In the genomic region with DNA sequence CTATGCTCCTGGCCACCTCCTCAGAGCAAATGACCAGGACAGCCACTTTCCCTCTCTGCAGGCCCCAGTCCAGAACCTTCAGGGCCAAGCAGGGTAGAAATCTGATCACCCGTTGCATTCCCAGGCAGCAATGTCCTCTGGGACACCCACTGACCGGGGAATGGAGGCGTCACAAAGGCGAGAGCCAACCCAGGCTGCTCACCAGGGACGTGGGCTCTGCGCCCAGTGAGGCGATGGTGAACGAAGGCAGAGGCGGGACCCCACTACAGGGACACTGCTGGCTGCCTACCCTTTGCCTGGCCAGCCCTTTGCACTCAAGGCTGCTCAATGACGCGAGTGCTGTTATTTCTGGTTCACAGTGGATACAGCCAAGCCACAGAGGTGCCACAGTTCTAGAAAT, we compare ENCODE assay signal across 11 mouse cellular contexts. TPM values are rescaled to one million over a fixed set of nuclear protein-coding genes. Genes with fewer than 3 reads are reported as not detected.
DNase-seq lines count a peak whose midpoint lies in the region; ATAC-seq lines count a peak whose summit lies in the region.
"Had no signal": no experiment of that assay in that cellular context is flagged by ENCODE, and none has a peak within 500 bp of the region (broad histone marks: within the 10 kb centered on the region; RNA-seq: fewer than 3 reads in every experiment).

No protein-coding gene starts in this region.

- no peaks in the 10 kb centered on the region for H3K36me3 ChIP-seq in kidney, embryonic 16.5 days (ENCODE audit: insufficient read depth, low read length)
- H3K36me3 ChIP-seq in intestine, embryonic 16.5 days (ENCODE audit: control insufficient read depth, insufficient read depth, low read length), result no peaks in the 10 kb centered on the region
- H3K36me3 ChIP-seq: midbrain, embryonic 12.5 days had no signal

- peak; percentile 48 to 49 for DNase-seq in cerebellum, postnatal 25 days
- DNase-seq in cerebellum, adult 9-10 months, result no peak
- DNase-seq in Muller cell, postnatal 12 days (ENCODE audit: inconsistent ontology term), result peak; percentile 90
- DNase-seq in heart, adult 9 months (ENCODE audit: low spot score in 2 of 2), result peak; percentile 84 to 89
- no peak for DNase-seq in right cerebral cortex, adult 2 months (ENCODE audit: low spot score in 2 of 2)
- DNase-seq in thymus, postnatal 0 days (ENCODE audit: low spot score), result no peak
- DNase-seq: right cerebral cortex, postnatal 25 days had no signal

- peaks cover 69% of the 10 kb centered on the region for H3K4me1 ChIP-seq in kidney, embryonic 16.5 days (ENCODE audit: insufficient read depth, low read length)
- peaks cover 47% of the 10 kb centered on the region for H3K4me1 ChIP-seq in intestine, embryonic 16.5 days (ENCODE audit: control insufficient read depth, insufficient read depth, low read length)

- WGBS in kidney, embryonic 16.5 days, result 37% methylated on average over 11 of the region's 11 CpGs
- 78% methylated on average over 11 of the region's 11 CpGs for WGBS in intestine, embryonic 16.5 days

- H3K9me3 ChIP-seq in kidney, embryonic 16.5 days (ENCODE audit: low read length), result no peaks in the 10 kb centered on the region
- no peaks in the 10 kb centered on the region for H3K9me3 ChIP-seq in intestine, embryonic 16.5 days (ENCODE audit: control insufficient read depth, low read length)
- H3K9me3 ChIP-seq: midbrain, embryonic 12.5 days had no signal

- ATAC-seq in kidney, embryonic 16.5 days (ENCODE audit: low FRiP score, low TSS enrichment), result peak; percentile 7; the same call in 1 of the 2 replicates
- ATAC-seq in intestine, embryonic 16.5 days, result no peak
- ATAC-seq: forebrain, embryonic 16.5 days had no signal

- H3K27me3 ChIP-seq in kidney, embryonic 16.5 days (ENCODE audit: insufficient read depth, low read length), result no peaks in the 10 kb centered on the region
- no peaks in the 10 kb centered on the region for H3K27me3 ChIP-seq in intestine, embryonic 16.5 days (replicated peaks; ENCODE audit: control insufficient read depth, insufficient read depth, low read length)

- H3K4me2 ChIP-seq in kidney, embryonic 16.5 days (replicated peaks; ENCODE audit: low read depth, low read length), result no peak overlapping the region
- no peak overlapping the region for H3K4me2 ChIP-seq in intestine, embryonic 16.5 days (ENCODE audit: low read depth, low read length)
- H3K4me2 ChIP-seq: midbrain, embryonic 12.5 days had no signal

- no peak overlapping the region for H3K9ac ChIP-seq in kidney, embryonic 16.5 days (replicated peaks; ENCODE audit: low read length)
- no peak overlapping the region for H3K9ac ChIP-seq in intestine, embryonic 16.5 days (ENCODE audit: low read depth, low read length)
- H3K9ac ChIP-seq: midbrain, embryonic 12.5 days had no signal

- H3K27ac ChIP-seq in kidney, embryonic 16.5 days (ENCODE audit: low read length), result peak overlapping the region; percentile 65
- H3K27ac ChIP-seq in intestine, embryonic 16.5 days (ENCODE audit: low read length), result no peak overlapping the region
- H3K27ac ChIP-seq: midbrain, embryonic 12.5 days had no signal

- no peak overlapping the region for H3K4me3 ChIP-seq in kidney, embryonic 16.5 days (ENCODE audit: low read length)
- H3K4me3 ChIP-seq in intestine, embryonic 16.5 days (ENCODE audit: low read length), result no peak overlapping the region
- H3K4me3 ChIP-seq: midbrain, embryonic 12.5 days had no signal

RNA-seq across cellular contexts. Expression of gene Prdm11, which starts 13.3 kb away (rescaled TPM):
- 5.5 and 6.2 TPM in 2 replicates for polyA plus RNA-seq in kidney, embryonic 16.5 days (2015; fragmentation: Nextera tagmentation; extraction: Ambion mirVana)
- 4.4 and 6.5 TPM in 2 replicates for polyA plus RNA-seq in thymus, postnatal 0 days (2015; fragmentation: Nextera tagmentation; extraction: Ambion mirVana)
- polyA plus RNA-seq in intestine, embryonic 16.5 days (2015; fragmentation: Nextera tagmentation; extraction: Ambion mirVana), result 7.1 and 7.3 TPM in 2 replicates

Comparison
In these comparisons a context has a peak if more than half of its experiments do, and no peak if none do; other contexts are left out.
1. DNase-seq: peak in cerebellum, postnatal 25 days (2 of 2), Muller cell, postnatal 12 days (single experiment) and heart, adult 9 months (2 of 2); none in cerebellum, adult 9-10 months (single experiment), right cerebral cortex, adult 2 months (0 of 2) and thymus, postnatal 0 days (single experiment).